Mouse (Mus musculus) limb, embryonic 13.5 days (tissue): ENCODE measurements at regions not wholly inside any gene's neighbourhood (a gene's known extent, or its start where the extent isn't known, plus 50 kb on each side); places are given as distances from the start of the nearest gene placed in this dataset.

Experiments
- ATAC-seq: fragments of 200-750 bp; cut with Nextera tagmentation; 2 replicates; pipeline ENCODE4 v1.8.0; 2017; ENCODE audit warnings: low read depth, moderate number of reproducible peaks, moderate TSS enrichment; ENCODE audit not compliant: low FRiP score
- H3K27ac ChIP-seq: fragments of 300-500 bp; sonication (generic); 2 replicates; pipeline ENCODE4 v1.5.1; 2015; ENCODE audit warnings: inconsistent platforms, mild to moderate bottlenecking, moderate library complexity
- H3K27me3 ChIP-seq: fragments of 300-500 bp; sonication (generic); 2 replicates; pipeline ENCODE4 v1.6.1; 2015; ENCODE audit warnings: mild to moderate bottlenecking, inconsistent platforms
- H3K36me3 ChIP-seq: fragments of 300-500 bp; sonication (generic); 2 replicates; pipeline ENCODE4 v1.6.1; 2015; ENCODE audit warnings: inconsistent platforms, mild to moderate bottlenecking, moderate library complexity
- H3K4me1 ChIP-seq: fragments of 300-500 bp; sonication (generic); 2 replicates; pipeline ENCODE4 v1.6.1; 2015; ENCODE audit warnings: inconsistent platforms
- H3K4me2 ChIP-seq: fragments of 300-500 bp; sonication (generic); replicated peaks from 2 replicates; pipeline ENCODE4 v1.6.1; 2015; ENCODE audit warnings: inconsistent platforms, mild to moderate bottlenecking, moderate library complexity
- H3K4me3 ChIP-seq: fragments of 300-500 bp; sonication (generic); 2 replicates; pipeline ENCODE4 v1.5.1; 2015; ENCODE audit warnings: moderate library complexity, mild to moderate bottlenecking, inconsistent platforms
- H3K9ac ChIP-seq: fragments of 300-500 bp; sonication (generic); 2 replicates; pipeline ENCODE4 v1.6.1; 2015; ENCODE audit warnings: mild to moderate bottlenecking, inconsistent platforms
- H3K9me3 ChIP-seq: fragments of 300-500 bp; sonication (generic); 2 replicates; pipeline ENCODE4 v1.6.1; 2016; ENCODE audit warnings: inconsistent platforms
- WGBS: fragments of 180-500 bp; shearing (Covaris S2); methylation state at CpG from one replicate; pipeline ENCODE4 v1.1.7; 2015; 5-methylcytosine and 5-hydroxymethylcytosine counted together

GRCm38 (mm10) chr3:65891594-65891993 lies 66.5 kb downstream of the Ccnl1 start:
- Histone ChIP-seq H3K4me3 (no peak overlapping the region), H3K9ac (no peak overlapping the region), H3K27me3 (no peaks in the 10 kb centered on the region), H3K9me3 (no peaks in the 10 kb centered on the region), H3K4me1 (peaks cover 9% of the 10 kb centered on the region), H3K36me3 (no peaks in the 10 kb centered on the region), H3K4me2 (no peak overlapping the region), H3K27ac (no peak overlapping the region)
- 79% methylated on average over 1 of the region's 1 CpGs for WGBS
- ATAC-seq: no peak

- no peaks in the 10 kb centered on the region for H3K9me3 ChIP-seq
- no peak overlapping the region for H3K4me2 ChIP-seq
- 90% methylated on average over 2 of the region's 2 CpGs for WGBS
- ATAC-seq: no peak
- no peaks in the 10 kb centered on the region for H3K36me3 ChIP-seq
- no peak overlapping the region for H3K4me3 ChIP-seq
- no peaks in the 10 kb centered on the region for H3K27me3 ChIP-seq
- H3K4me1 ChIP-seq: peaks cover 9% of the 10 kb centered on the region
- no peak overlapping the region for H3K9ac ChIP-seq
- H3K27ac ChIP-seq: no peak overlapping the region
These were observed 66.9 kb downstream of the Ccnl1 start for GRCm38 (mm10) chr3:65891139-65891538.

GRCm38 (mm10) chr3:65888921-65889320 lies 69.1 kb downstream of the Ccnl1 start:
- Histone ChIP-seq H3K36me3 (no peaks in the 10 kb centered on the region), H3K27me3 (no peaks in the 10 kb centered on the region), H3K27ac (peak overlapping the region; percentile 24; the same call in 1 of the 2 replicates), H3K9me3 (no peaks in the 10 kb centered on the region), H3K4me2 (no peak overlapping the region), H3K4me3 (no peak overlapping the region), H3K9ac (no peak overlapping the region), H3K4me1 (peaks cover 9% of the 10 kb centered on the region)
- no peak for ATAC-seq
- WGBS: 39% methylated on average over 3 of the region's 3 CpGs

GRCm38 (mm10) chr3:65884571-65885011 lies 73.5 kb downstream of the Ccnl1 start:
- H3K36me3 ChIP-seq: no peaks in the 10 kb centered on the region
- no peak for ATAC-seq
- H3K9ac ChIP-seq: no peak overlapping the region
- H3K27me3 ChIP-seq: no peaks in the 10 kb centered on the region
- peaks cover 9% of the 10 kb centered on the region for H3K4me1 ChIP-seq
- WGBS: 83% methylated on average over 10 of the region's 10 CpGs
- H3K27ac ChIP-seq: no peak overlapping the region
- no peaks in the 10 kb centered on the region for H3K9me3 ChIP-seq
- H3K4me2 ChIP-seq: no peak overlapping the region
- no peak overlapping the region for H3K4me3 ChIP-seq

- Histone ChIP-seq H3K4me1 (no peaks in the 10 kb centered on the region), H3K4me3 (no peak overlapping the region), H3K9me3 (no peaks in the 10 kb centered on the region), H3K36me3 (no peaks in the 10 kb centered on the region), H3K27ac (no peak overlapping the region), H3K4me2 (no peak overlapping the region), H3K27me3 (no peaks in the 10 kb centered on the region), H3K9ac (no peak overlapping the region)
- ATAC-seq: no peak
- WGBS: 93% methylated on average over 2 of the region's 2 CpGs
These were observed 75.9 kb downstream of the Ccnl1 start for GRCm38 (mm10) chr3:65882123-65882522.
